Mouse (Mus musculus) cerebellum, adult 2 months (tissue): ENCODE measurements around the gene Gm21650. TPM values are rescaled to one million over a fixed set of nuclear protein-coding genes. Genes with fewer than 3 reads are reported as not detected.
"Not testable (repeated sequence)": the region's sequence is repeated elsewhere in the genome, so short reads cannot be mapped to it uniquely, and the experiment has no call there.

Experiments used
- DNase-seq, 2 experiments: peaks; one replicate each; pipeline ENCODE4 v3.0.0; 2021
- H3K27ac ChIP-seq: fragments of 200-500 bp; 2 replicates; pipeline ENCODE4 v1.5.1; 2012; ENCODE audit warnings: low read length, control low read depth, inconsistent platforms; ENCODE audit not compliant: insufficient read depth
- H3K27me3 ChIP-seq: fragments of 200-500 bp; 2 replicates; pipeline ENCODE4 v1.6.1; 2012; ENCODE audit warnings: inconsistent platforms, mild to moderate bottlenecking, low read length, moderate library complexity; ENCODE audit not compliant: control insufficient read depth, insufficient read depth
- H3K4me1 ChIP-seq: fragments of 200-500 bp; 2 replicates; pipeline ENCODE4 v1.6.1; 2011; ENCODE audit warnings: low read length; ENCODE audit not compliant: control insufficient read depth, insufficient read depth
- H3K4me3 ChIP-seq: fragments of 200-500 bp; replicated peaks from 2 replicates; pipeline ENCODE3; 2011; ENCODE audit warnings: mild to moderate bottlenecking, low read depth, low read length, control low read depth; ENCODE audit not compliant: insufficient read depth
- WGBS: fragments of 180-500 bp; shearing (Covaris S2); methylation state at CpG from one replicate; pipeline ENCODE4 v1.1.7; 2018; 5-methylcytosine and 5-hydroxymethylcytosine counted together
- polyA plus RNA-seq: library from polyadenylated mRNA; depleted of rRNA; stranded (reverse); fragments of >200 nt; gene quantifications from 2 replicates; pipeline ENCODE4 v1.2.3, GENCODE M21; 2012; rRNA removed

Gm21650 gene
- polyA plus RNA-seq: not detected in 2 replicates

DNA sequence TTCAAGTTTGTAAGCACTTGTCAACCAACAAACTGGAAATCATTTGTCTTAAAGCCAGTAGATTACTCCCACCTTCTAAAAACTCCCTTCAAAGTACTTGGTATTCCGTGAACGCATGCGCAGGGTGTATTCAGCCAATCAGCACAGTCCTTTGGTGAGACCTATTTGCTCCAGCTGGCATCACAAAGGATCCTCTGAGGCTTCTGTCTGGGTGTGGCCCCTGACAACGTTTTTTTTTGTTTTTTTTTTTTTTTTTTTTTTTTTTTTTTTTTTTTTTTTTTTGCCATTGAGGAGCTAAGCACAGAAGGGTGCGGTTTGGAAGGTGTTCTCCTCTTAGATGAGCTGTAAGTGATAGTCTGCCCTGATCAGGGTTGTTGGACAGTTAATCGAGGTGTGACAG is at the start of gene Gm21650:
Gene Gm21650 (plus strand): TSS at position 301 of the 400 bp plus-strand sequence.
- not testable (repeated sequence) for H3K4me3 ChIP-seq, H3K27me3 ChIP-seq, H3K4me1 ChIP-seq, H3K27ac ChIP-seq, DNase-seq
- WGBS: no CpG with 5 or more reads among the region's 6 CpGs
